15 mouse cellular contexts compared by ENCODE assay signal in genomic region chr3:50388786-50389185, GRCm38 (mm10). TPM values are rescaled to one million over a fixed set of nuclear protein-coding genes. Genes with fewer than 3 reads are reported as not detected.
DNase-seq lines count a peak whose midpoint lies in the region; TF ChIP-seq lines count a peak whose summit lies in the region.
"Had no signal": no experiment of that assay in that cellular context is flagged by ENCODE, and none has a peak within 500 bp of the region (broad histone marks: within the 10 kb centered on the region; RNA-seq: fewer than 3 reads in every experiment).

No protein-coding gene starts in this region.

- H3K79me2 ChIP-seq in myocyte (ENCODE audit: control insufficient read depth, insufficient read depth) = no peaks in the 10 kb centered on the region

- no peak overlapping the region for H3ac ChIP-seq in myocyte (ENCODE audit: control insufficient read depth, insufficient read length)

- no peak for DNase-seq in layer of hippocampus, adult 2 months (ENCODE audit: low spot score in 2 of 2)
- no peak for DNase-seq in layer of hippocampus, adult 11-12 months (ENCODE audit: low spot score)
- no peak for DNase-seq in embryonic facial prominence, embryonic 10.5 days (ENCODE audit: low spot score)
- no peak for DNase-seq in frontal cortex, adult 2 months (ENCODE audit: extremely low spot score in 1 of 2, low spot score in 1 of 2)
- no peak for DNase-seq in left cerebral cortex, adult 11 months (ENCODE audit: low spot score)
- DNase-seq: cerebellum, adult 18-20 months; cerebellum, adult 9-11 months; forebrain, postnatal 0 days; gastrocnemius, adult 2 months; gastrocnemius, postnatal 25 days; heart, postnatal 14 days had no signal

- WGBS in embryonic facial prominence, embryonic 10.5 days = 83% methylated on average over 6 of the region's 6 CpGs

- TF ChIP-seq CTCF in layer of hippocampus, adult 2 months (conservative IDR thresholded peaks at IDR 0.05) = no peak

- H3K9me3 ChIP-seq in embryonic facial prominence, embryonic 10.5 days = no peaks in the 10 kb centered on the region; the same call in 1 of the 2 replicates
- H3K9me3 ChIP-seq: heart, embryonic 10.5 days had no signal

- H3K27ac ChIP-seq in layer of hippocampus, adult 2 months = 0 out of 2 replicates have a peak overlapping the region, but pooled peaks have one; percentile 5
- H3K27ac ChIP-seq in embryonic facial prominence, embryonic 10.5 days (replicated peaks) = peak overlapping the region; percentile 48; the same call in 1 of the 2 replicates
- H3K27ac ChIP-seq: forebrain, embryonic 12.5 days; gastrocnemius, adult 2 months; heart, embryonic 10.5 days; hindbrain, embryonic 14.5 days had no signal

- no peak for TF ChIP-seq POLR2A in myocyte (IDR thresholded peaks at IDR 0.05; ENCODE audit: insufficient read length, low read depth)

- H3K4me2 ChIP-seq in myocyte (ENCODE audit: low read depth) = peak overlapping the region; percentile 15
- H3K4me2 ChIP-seq: forebrain, embryonic 12.5 days; hindbrain, embryonic 14.5 days had no signal

- H3K27me3 ChIP-seq in embryonic facial prominence, embryonic 10.5 days (replicated peaks; ENCODE audit: low read depth, poor library complexity, severe bottlenecking) = no peaks in the 10 kb centered on the region
- no peaks in the 10 kb centered on the region for H3K27me3 ChIP-seq in myocyte (ENCODE audit: control insufficient read depth, insufficient read depth, insufficient read length)
- H3K27me3 ChIP-seq: forebrain, embryonic 12.5 days had no signal

- H3K4me3 ChIP-seq in layer of hippocampus, adult 2 months = no peak overlapping the region
- no peak overlapping the region for H3K4me3 ChIP-seq in embryonic facial prominence, embryonic 10.5 days
- no peak overlapping the region for H3K4me3 ChIP-seq in myocyte
- H3K4me3 ChIP-seq: forebrain, embryonic 12.5 days; gastrocnemius, adult 2 months; heart, embryonic 10.5 days had no signal

- H3K4me1 ChIP-seq in embryonic facial prominence, embryonic 10.5 days = peaks cover 26% of the 10 kb centered on the region
- H3K4me1 ChIP-seq: heart, embryonic 10.5 days had no signal

- no peaks in the 10 kb centered on the region for H3K36me3 ChIP-seq in embryonic facial prominence, embryonic 10.5 days (replicated peaks)
- H3K36me3 ChIP-seq in myocyte (ENCODE audit: control insufficient read depth, insufficient read depth) = peaks cover 3% of the 10 kb centered on the region
- H3K36me3 ChIP-seq: forebrain, embryonic 12.5 days; heart, embryonic 10.5 days had no signal

TF ChIP-seq in myocyte, 11 proteins besides CTCF, POLR2A, EP300 and RAD21:
- TF ChIP-seq POLR2AphosphoS2 (IDR thresholded peaks at IDR 0.05; ENCODE audit: insufficient read length, low read depth) (no peak), MAX (IDR thresholded peaks at IDR 0.05; ENCODE audit: low read depth) (no peak), MYOG (IDR thresholded peaks at IDR 0.05; ENCODE audit: control insufficient read depth in 1 of 3, insufficient read depth in 1 of 3, insufficient read length in 2 of 3, low read depth in 2 of 3) (no peak)

RNA-seq across cellular contexts. Expression of gene Slc7a11, which starts 54.6 kb away (rescaled TPM):
- total RNA-seq in layer of hippocampus, adult 2 months (2021) = 10 to 100 TPM; 24.3 to 28.9 TPM
- polyA plus RNA-seq in embryonic facial prominence, embryonic 10.5 days (2016; fragmentation: Nextera tagmentation; extraction: Ambion mirVana) = 1.3 and 1.5 TPM in 2 replicates
- 7.2 TPM for polyA plus RNA-seq in myocyte (2012; fragmentation: generic; extraction: Trizol)
- polyA plus RNA-seq in frontal cortex, adult 2 months (2012; rRNA removed) = 16.2 and 20.8 TPM in 2 replicates
